Mouse (Mus musculus) CH12.LX (cell line): ENCODE measurements around the gene Schip1.

Experiments
- BHLHE40 ChIP-seq: IDR thresholded peaks from 2 replicates; pipeline ENCODE4 v1.6.1; 2011; ENCODE audit warnings: mild to moderate bottlenecking, low read depth, low read length, improper control_type of control experiment
- CTCF ChIP-seq, 2 experiments: IDR thresholded peaks in 1 of 2; conservative IDR thresholded peaks in 1 of 2; 2 replicates each; pipeline ENCODE4 v1.5.1; 2011 to 2012; ENCODE audit warnings: low read depth in 2 of 2, low read length in 2 of 2, improper control_type of control experiment in 1 of 2, inconsistent platforms in 1 of 2, mild to moderate bottlenecking in 1 of 2, moderate library complexity in 1 of 2
- E2F4 ChIP-seq: IDR thresholded peaks from 2 replicates; pipeline ENCODE4 v1.6.1; 2011; ENCODE audit warnings: low read depth, low read length, improper control_type of control experiment; ENCODE audit not compliant: insufficient replicate concordance
- GABPA ChIP-seq: IDR thresholded peaks from 2 replicates; pipeline ENCODE4 v1.6.1; 2012; ENCODE audit warnings: low read depth, low read length, improper control_type of control experiment, inconsistent platforms; ENCODE audit not compliant: insufficient replicate concordance
- JUN ChIP-seq: IDR thresholded peaks from 2 replicates; pipeline ENCODE4 v1.6.1; 2011; ENCODE audit warnings: low read depth, mild to moderate bottlenecking, low read length, improper control_type of control experiment, moderate library complexity; ENCODE audit not compliant: insufficient read depth
- POLR2A ChIP-seq: IDR thresholded peaks from 2 replicates; pipeline ENCODE4 v1.6.1; 2011; ENCODE audit warnings: low read depth, mild to moderate bottlenecking, improper control_type of control experiment, low read length
- SIN3A ChIP-seq: IDR thresholded peaks from 2 replicates; pipeline ENCODE4 v1.6.1; 2012; ENCODE audit warnings: low read length, improper control_type of control experiment, inconsistent platforms
- SMC3 ChIP-seq: IDR thresholded peaks from 2 replicates; pipeline ENCODE4 v1.6.1; 2011; ENCODE audit warnings: low read depth, low read length, improper control_type of control experiment
- TBP ChIP-seq: conservative IDR thresholded peaks from 2 replicates; pipeline ENCODE4 v1.6.1; 2011; ENCODE audit warnings: low read depth, low read length, improper control_type of control experiment
- UBTF ChIP-seq: IDR thresholded peaks from 2 replicates; pipeline ENCODE4 v1.6.1; 2012; ENCODE audit warnings: low read depth, mild to moderate bottlenecking, inconsistent platforms, low read length, improper control_type of control experiment, moderate library complexity

DNA sequence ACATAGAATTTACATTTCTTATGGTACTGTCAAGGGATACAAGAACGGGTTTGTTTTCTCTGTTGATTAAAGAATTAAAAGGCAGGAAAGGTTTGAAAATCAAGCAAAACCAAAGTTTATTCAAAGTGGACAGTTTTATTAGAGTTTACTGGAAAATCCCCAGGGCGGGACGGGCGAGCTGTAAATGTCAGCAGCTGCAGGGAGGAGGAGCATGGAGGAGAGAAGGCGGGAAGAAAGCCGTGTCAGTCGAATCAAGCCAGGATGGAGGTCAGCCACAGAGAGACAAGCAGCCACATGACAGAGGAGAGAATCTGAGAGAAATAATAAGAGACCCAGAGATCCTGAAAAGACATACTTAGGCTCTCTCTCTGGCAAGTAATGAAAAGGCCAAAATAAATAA lies 314.6 kb downstream of the Schip1 start:
- TF ChIP-seq SMC3: no peak
- no peak for TF ChIP-seq POLR2A
- TF ChIP-seq GABPA: no peak
- no peak for TF ChIP-seq CTCF (conservative IDR thresholded peaks at IDR 0.05 in 1 of 2, IDR thresholded peaks at IDR 0.05 in 1 of 2; ENCODE audit: low read depth in 2 of 2, low read length in 2 of 2)
- TF ChIP-seq JUN: no peak
- no peak for TF ChIP-seq UBTF
- TF ChIP-seq SIN3A: no peak
- TF ChIP-seq BHLHE40: no peak
- no peak for TF ChIP-seq E2F4
- TF ChIP-seq TBP: no peak
